Mouse (Mus musculus): ENCODE results near the gene Serpine1.

Gene Serpine1

DNA sequence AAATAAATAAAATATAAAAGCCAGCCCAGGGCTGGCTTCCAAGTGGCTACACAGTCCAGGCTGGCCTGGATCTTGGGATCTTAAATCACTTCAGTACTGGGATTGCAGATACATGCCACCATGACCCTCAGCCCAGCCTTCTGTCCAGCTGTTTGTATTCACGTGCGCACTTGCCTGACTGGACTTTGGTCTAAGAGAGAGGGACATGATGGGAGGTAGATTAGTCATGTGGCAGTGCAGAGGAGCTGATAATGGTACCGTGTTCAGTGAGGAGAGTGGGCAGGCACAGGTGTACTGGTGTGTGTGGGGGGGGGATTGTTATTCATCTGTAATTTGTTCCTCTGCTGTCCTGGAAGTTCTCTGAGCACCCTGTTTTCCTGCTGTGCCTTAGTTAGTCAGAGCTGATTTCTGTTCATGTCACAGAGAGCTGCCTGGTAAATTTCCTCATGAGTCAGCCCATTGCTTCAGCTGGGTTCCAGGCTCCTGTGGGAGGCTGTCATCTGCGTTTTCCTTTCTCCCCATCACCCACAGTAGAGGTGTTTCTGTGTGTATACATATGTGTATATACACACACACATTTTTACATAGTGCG, 20.1 kb downstream of the Serpine1 start:
- no peak for DNase-seq

DNA sequence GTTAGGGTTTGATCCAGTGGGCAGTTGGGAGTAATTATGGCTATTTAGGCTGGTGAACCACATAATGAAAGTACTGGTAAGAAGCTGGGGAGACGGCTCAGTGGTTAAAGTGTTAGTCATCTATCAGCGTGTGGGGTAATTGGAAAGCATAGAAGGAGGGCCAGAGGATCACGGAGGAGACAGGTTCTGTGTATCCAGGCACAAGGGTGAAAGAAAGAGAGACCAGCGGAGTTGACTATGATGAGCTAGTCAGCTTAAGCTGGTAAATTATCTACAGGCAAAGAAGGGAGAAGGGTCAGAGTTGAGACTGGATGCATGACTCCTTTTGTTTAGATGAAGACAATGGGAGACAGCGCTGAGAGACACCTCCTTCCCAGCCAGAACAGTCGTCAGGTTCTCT, 20.9 kb downstream of the Serpine1 start:
- no peak for DNase-seq

DNA sequence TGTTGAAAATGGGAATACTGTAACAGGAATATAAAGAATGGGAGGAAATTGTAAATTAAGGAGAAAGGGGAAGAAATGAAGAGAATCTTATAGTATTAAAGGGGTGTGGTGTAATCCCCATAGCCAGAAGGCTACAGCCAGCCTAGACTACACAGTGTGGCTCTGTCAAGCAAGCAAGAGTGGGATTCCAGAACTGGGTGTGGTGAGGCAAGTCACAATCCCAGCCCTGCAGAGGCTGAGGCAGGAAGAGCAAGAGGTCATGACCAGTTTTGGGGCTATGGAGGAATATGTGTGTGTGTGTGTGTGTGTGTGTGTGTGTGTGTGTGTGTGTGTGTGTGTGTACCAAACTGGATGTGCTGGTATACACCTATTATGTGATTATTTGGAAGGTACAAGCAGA, 25.1 kb downstream of the Serpine1 start:
- DNase-seq = no peak

DNA sequence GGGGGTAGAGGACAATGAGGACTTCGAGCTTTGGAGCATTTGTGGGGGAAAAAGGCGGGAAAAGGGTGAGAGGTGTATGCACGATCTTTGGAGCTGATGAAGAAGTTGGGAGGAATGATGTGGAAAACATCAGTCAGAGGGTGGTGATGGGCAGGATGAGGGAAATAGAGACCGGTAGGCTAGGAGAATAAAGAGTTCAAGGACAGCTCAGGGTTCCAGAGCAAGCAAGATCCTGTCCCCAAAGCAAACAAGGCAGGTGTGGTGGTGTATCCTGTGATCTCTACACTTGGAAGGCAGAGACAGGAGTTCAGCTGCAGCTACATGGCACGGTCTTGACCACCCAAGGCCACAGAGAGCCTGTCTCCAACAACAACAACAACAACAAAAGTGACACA, 25.7 kb downstream of the Serpine1 start:
- no peak for DNase-seq

DNA sequence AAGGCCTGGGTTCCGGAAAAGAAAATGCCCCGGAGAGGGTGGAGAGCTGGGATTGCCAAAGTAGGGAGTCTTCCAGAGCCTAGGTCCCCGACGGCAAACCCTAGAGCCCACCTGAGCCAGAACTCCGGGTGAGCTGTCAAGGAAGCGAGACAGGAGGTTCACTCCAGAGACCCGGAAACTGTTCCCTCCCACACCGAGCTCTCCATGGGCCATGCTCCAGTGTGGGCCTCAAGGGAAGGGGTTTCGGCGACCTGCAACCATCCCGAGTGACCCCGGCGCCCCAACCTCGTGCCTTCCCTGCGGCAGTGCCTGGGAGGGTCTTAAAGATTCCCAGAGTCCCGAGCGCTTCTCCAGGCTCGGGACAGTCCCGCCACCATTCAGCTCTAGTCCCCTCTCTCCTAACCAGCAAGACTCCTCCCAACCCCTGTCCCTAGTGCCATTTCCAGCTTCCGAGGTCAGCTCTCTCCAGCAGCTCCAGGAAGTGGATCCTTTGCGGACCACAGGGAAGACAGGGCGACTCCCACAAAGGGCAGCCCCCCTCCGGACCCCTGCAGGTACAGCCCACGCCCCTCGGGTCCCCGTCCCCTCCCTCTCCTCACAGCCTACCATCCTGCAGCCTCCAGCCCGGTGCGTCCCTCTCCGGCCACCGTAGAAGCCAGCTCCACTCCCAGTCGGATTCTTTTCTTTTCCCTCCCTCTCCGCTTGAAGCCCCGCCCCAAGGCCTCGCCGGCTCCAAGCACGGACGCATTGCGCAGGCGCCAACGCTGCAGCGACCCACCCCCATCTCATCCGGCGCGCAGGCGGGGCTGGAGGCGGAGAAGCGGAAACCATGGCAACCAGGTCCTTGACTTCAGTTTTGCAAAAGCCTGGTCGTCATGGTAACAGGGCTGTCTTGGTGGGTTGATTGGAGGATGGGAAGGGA, 26.4 kb downstream of the Serpine1 start, which contains the start of gene Ap1s1:
Ap1s1 (minus strand) TSS at position 734 of the 922 bp plus-strand sequence.
- peak; percentile 99 for DNase-seq

DNA sequence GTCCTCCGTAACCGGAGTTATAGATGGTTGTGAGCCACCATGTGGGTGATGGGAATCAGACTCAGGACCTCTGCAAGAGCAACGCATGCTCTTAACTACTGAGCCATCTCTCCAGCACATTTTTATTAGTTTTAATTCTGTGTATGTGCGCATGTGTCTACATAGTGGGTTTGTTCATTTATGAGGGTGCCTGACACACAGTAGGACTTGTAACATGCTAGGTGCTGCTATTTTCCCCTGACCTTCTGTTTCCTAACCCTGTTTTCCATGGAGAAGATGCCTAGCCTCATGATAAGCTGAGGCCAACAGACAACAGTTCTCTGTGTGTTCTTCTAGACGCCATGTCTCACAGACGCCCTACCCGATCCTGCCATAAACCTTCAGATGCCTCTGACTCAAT, 28.1 kb downstream of the Serpine1 start:
- DNase-seq = no peak

DNA sequence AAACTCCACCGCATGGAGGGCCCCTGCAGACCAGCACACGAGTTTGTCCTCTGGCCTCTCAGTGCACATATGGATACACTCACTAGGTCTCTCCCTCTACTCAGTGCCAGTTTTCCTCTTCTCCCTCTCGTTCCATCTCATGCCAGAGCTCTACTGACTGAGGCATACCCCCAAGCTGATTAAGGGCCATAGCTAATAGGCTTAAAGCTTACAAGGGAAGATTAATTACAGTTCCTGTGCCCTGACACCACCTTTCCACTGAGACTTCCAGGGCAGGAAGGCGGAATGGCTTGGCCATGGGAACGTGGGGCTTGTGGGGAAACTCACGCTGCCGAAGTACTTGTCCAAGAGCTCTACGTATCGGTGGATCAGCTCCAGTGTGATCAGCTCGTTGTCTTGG, 30.6 kb downstream of the Serpine1 start:
- DNase-seq = no peak

DNA sequence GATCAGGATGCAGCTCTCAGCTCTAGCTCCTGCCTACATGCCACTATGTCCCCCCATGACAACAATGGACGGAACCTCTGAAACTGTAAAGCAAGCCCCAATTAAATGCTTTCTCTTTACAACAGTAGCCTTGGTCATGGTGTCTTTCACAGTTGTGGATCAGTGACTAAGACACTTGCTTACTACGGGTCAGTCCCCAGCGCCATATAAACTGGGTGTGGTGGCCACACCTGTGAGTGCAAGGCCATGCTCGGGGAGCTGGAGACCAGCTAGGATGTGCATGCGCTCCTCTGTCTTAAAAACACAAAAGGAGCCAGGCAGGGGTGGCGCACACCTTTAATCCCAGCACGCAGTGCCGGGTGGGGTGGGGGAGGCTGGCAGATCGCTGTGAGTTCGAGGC, 32.6 kb downstream of the Serpine1 start:
- no peak for DNase-seq

DNA sequence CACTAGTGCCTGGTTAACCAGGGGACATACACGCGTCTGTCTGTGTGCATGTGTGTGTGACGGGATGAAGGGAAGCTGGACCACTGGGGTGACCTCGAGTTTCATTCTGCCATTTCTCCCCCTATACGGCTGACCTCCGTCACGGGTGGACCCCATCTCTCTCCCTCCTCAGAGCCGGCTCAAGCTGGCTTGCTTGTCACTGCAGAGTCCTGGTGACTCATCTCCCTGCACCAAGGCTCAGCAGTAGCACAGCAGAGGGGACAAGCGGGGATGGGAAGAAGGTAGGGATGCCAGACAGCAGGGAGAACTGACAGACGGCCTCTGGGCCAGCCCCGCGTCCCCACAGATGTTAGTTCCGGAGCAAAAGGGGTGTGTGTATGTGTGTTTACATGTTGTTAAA, 35.9 kb downstream of the Serpine1 start:
- DNase-seq = no peak

DNA sequence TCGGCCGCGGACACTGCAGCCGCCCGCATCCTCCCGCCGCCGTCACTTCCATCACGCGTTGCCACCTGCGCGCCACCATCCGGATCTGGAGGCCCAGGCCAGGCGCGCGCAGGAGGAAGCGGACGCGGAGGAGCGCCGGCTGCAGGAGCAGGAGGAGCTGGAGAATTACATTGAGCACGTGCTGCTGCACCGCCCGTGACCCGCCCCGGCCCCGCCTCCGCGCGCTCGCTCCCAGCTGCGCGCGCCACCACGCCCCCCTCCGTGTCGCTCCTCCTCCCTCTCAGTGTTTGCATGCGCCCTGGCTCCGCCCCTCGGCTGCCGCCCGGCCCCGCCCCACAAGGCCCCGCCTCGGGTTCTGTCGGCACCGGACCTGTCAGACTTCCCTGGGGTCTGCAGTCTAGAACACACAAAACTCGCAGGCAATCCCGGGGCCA, 39.4 kb downstream of the Serpine1 start:
- DNase-seq = peak; percentile 74

DNA sequence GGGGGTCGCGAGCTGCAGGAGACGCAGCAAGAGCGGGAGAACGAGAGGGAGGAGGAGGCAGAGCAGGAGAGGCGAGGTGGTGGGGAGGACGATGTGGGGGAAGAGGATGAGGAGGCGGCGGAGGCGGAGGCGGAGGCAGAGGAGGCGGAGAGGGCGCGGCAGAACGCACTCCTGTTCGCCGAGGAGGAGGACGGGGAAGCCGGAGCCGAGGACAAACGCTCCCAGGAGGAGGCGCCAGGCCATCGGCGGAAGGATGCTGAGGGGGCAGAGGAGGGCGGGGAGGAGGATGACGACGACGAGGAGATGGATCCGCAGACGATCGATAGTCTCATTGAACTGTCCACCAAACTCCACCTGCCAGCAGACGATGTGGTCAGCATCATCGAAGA, 40.0 kb downstream of the Serpine1 start:
- peak; percentile 46 for DNase-seq

DNA sequence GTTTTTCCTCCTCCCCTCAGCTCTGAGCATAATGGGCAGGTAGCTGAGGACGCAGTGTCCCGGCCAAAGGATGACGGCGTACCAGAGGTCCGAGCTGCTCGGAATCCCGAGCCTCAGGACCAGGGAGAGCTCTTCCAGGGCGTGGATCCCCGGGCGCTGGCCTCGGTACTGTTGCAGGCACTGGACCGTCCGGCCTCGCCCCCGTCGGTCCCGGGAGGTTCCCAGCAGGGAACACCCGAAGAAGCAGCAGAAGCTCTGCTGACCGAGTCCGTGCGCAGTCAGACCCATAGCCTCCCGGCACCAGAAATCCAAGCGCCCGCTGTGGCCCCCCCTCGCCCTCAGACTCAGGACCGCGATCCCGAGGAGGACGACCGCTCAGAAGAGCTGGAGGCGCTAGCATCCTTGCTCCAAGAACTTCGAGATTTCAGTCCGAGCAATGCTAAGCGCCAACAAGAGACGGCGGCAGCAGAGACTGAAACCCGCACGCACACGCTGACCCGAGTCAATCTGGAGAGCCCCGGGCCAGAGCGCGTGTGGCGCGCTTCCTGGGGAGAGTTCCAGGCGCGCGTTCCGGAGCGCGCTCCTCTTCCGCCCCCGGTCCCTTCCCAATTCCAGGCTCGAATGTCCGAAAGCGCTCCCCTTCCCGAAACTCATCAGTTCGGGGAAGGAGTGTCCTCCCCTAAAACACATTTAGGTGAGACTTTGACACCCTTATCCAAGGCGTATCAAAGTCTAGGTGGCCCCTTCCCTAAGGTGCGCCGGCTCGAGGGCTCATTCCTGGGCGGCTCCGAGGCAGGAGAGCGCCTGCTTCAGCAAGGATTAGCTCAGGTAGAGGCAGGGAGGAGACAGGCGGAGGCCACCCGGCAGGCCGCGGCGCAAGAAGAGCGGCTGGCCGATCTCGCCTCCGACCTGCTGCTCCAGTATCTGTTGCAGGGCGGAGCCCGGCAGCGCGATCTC, 40.7 kb downstream of the Serpine1 start:
- peak; percentile 51 for DNase-seq

DNA sequence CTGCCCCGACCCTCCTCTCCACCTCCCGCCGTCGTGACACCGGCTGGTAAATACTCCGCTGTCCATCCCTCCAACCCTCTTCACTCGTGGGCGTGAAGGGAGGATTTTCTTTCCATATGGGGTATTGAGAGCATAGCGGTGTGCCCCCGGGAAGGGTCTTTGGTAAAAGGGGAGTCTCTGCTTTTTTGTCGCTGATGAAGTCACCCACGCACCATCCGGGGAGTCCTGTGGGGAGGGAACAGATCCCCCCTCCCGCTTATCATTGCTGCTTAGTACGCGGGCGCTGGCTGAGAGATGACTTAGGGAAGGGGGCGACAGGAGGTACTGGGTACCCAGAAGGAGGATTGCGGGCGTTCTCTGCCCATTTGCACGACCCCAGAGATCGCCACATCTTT, 41.7 kb downstream of the Serpine1 start:
- no peak for DNase-seq

DNA sequence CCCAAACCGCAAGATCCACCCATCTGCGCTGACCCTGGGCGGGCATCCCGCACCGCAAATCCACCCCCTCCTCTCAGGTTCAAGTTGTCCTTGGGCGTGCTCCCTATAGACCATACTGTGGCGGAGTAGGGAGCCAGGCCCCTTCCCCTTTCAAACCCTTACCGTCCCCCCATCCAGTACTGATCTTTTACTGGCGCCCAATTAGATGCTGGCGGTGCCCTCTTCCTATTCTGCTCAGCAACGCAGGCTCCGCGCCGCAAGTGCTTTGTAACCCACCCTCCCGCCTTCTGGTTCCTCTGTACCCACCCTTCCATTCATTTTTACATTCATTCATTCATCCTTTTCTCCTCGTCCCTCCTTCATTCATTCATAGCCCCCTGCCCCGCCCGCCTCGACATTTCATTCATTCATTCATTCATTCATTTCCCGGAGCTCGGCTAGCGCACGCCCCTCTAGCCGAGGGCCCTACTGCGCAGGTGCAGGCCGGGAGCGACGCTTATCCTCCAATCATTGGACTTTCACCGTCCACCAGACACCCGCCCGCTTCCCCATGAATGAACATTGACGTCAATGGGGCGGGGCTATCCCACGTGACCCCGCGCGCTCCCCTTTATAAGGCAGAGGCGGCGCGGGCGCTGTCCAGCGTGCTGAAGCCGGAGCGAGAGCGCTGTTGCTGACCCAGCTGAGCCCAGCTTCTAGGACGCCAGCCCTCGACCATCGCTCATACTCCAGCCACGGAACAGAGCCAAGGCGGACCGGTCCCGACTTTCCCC, 42.2 kb downstream of the Serpine1 start:
- DNase-seq = peak; percentile 93

DNA sequence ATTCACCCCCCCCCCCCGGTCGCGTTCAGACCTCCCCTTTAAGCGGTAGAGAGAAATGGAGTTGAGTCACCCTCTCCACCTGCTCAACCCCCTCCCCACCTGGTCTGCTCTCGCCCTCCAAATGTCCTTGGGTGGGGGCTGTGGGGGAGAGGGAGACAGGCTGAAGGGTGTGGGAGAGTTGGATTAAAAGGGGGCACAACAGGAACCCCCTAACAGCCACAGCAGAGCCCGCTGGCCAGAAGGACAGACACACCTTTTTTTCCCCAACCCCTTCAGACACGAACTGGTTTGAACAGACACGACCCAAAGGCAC, 42.8 kb downstream of the Serpine1 start:
- DNase-seq = no peak

DNA sequence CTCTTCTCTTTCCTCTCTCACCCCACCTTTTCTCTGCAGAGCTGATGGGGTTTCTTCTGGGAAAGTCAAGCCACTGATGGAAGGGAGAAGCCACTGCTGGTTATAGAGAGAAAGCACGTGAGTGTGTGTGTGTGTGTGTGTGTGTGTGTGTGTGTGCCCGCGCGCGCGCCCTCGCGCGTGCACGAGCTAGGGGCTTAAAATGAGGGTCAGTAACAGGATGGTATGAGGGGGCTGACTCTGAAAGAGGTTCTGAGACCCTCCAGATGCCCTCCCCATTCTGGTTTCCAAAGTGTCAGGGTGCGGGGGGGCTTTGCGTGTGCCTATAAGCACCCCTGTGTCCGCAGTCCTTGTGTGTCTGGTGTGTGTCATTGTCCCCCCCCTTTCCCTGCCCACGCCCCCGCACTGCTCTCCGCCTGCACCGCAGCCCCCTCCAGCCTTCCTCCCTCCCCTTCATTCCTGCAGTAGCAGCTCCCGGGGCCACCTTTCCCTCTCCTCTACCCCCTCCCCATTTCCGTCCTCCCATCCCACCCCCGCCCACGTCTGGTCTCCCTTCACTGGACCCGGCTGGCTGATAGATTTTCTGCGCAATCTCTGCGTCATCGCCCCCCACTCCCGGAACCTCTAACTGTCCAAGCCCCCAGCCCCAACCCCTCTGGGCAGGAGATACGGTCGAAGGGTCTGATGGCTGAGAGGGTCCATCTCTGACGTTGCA, 43.4 kb downstream of the Serpine1 start:
- DNase-seq = no peak

DNA sequence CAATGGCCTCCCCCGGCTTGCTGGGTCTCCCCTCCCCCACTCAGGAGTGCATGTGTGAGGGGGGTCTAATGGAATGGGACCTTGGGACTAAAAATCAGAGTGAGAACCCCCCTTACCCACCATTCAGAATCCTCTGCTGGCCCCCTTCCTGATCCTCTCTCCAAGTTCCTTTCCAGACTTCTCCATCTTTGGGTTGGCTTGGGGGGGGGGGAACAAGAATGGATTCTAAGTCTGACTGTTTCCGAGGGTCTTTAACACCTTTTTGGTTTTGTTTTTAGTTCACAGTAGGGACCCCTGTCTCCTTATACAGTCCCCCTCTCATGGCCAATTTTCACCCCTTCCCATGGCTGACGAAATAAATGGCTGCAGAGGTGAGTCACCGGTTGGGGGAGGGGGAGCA, 46.0 kb downstream of the Serpine1 start, which contains the start of gene Vgf:
Vgf (plus strand) TSS at position 301 of the 400 bp plus-strand sequence.
- no peak for DNase-seq

DNA sequence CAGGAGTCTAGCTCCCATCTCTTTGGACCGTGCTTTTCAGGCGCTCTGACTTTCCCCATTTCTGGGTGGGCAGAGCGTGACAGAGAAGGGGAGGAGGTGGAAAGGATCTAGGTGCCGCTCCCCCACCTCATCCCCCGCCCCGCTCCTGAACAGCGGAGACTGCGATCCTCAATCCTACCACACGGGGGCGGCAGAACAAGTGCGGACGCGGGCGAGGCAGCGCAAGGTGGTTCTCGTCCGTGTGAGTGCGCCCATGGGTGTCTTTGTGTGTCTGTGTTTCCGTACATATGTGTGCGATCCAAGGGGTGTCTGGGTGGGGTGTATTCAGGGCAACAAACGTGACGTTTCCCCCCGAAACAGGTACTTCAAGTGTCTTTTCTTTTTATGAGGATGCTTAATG, 46.9 kb downstream of the Serpine1 start:
- DNase-seq = peak; percentile 53

DNA sequence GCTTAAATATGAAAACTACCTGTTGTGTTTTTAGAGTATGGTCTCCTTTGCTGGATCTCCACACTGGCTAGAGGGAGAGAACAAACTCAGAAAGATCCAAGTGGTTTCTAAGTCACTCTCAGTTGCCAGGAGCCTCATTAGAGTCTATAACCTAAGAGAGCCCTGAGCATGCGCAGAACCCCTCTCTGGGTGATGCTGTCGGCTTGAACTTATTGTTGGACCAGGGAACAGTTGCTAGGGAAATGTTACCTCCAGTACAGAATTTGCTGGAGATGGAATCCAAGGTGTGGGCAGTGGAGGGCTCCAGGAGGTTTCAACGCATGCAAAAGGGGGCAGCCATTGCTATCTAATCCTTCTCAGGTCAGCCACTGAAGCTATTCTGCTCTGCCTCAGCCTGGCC, 47.8 kb downstream of the Serpine1 start:
- no peak for DNase-seq

DNA sequence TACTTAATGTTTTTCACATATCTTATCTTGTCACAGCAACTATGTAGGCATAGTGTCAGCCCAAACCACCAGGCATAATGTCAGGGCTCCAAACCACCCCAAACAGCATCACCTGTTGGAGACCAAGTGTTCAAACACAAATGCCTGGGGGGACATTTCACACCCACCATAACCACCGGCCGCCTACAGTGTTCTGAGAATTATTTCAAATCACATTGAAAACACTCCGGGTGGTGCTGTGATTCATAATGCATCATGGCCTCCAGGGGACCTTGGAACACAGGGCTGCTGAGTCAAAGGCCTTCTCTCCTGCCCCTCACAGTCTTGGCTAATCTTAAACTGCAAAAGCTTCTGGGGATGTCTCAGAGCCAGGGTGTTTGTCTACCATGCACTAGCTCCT, 56.2 kb downstream of the Serpine1 start:
- DNase-seq = no peak

DNA sequence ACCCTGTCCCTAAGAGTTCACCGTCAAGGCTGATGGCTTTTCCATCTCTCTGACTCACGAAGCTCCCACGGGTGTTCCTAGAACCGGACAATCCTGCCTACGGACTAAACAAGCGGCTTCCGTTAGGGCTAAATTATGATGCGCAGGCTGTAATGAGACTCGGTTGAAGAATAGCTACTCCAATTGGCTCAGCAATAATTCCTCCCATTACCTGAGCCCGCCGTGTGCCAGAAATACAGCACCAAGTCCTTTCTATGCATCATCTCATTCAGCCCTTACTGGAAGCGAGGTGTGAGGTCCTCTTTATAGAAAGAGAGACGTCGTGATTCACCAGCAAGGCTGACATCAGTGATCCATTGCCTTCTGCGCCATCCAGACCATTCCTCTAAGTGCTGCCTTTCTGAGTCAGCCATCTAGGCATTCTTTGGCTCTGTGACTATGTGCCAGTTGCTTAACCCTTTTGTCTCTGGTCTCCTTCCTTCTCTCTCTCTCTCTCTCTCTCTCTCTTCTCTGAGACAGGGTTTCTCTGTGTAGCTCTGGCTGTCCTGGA, 59.6 kb downstream of the Serpine1 start:
- no peak for DNase-seq

Measured in cerebellum, adult 9-11 months (tissue).